Mouse (Mus musculus) Patski (cell line): Measurements from ENCODE around the gene Il6st. TPM values are rescaled to one million over a fixed set of nuclear protein-coding genes. Genes with fewer than 3 reads are reported as not detected.
A peak's percentile ranks its signal among the peaks of the same experiment; 100 is the strongest.

Experiments
- ATAC-seq: fragments of 100-300 bp; one replicate; pipeline ENCODE4 v1.8.0; 2021
- CTCF ChIA-PET: fragments of 350-600 bp; sonication (Branson Sonifier 250); formaldehyde crosslinking; loops from one replicate; lab custom pipeline; 2022; ENCODE audit warnings: inconsistent platforms; lab: Charles Lee
- POLR2A ChIA-PET: fragments of 350-600 bp; sonication (Branson Sonifier 250); formaldehyde crosslinking; loops from one replicate; lab custom pipeline; 2022; ENCODE audit warnings: antibody characterized with exemption, inconsistent platforms; lab: Charles Lee
- DNase-seq: peaks from one replicate; pipeline ENCODE4 v3.0.0-alpha.2; 2011; ENCODE audit warnings: low read depth, low spot score
- H3K27me3 ChIP-seq: fragments of 371-371 bp; one replicate; pipeline ENCODE4 v1.5.1; 2021
- CTCF ChIP-seq: fragments of 100-300 bp; IDR thresholded peaks from one replicate; pipeline ENCODE4 v1.5.1; 2021
- in situ Hi-C: fragments of 300-500 bp; cut with MboI; formaldehyde crosslinking; loops from 3 replicates; pipeline ENCODE4 v1.11.1; 2018; ENCODE audit warnings: low pct_unique_long_range_greater_than_20kb, mixed read lengths
- polyA plus RNA-seq: library from polyadenylated mRNA; unstranded; gene quantifications from one replicate; pipeline ENCODE4 v1.2.3, GENCODE M21; 2021

Gene Il6st
- polyA plus RNA-seq: 125 TPM

- no peaks in the 10 kb centered on the region for H3K27me3 ChIP-seq
- CTCF ChIA-PET: no interaction called here
- no peak for TF ChIP-seq CTCF
- in situ Hi-C loops: loop anchor here (5.0 kb wide), 1 partner anchor 147 kb away; no protein-coding TSS in a partner anchor
- peak; percentile 98 for ATAC-seq
- POLR2A ChIA-PET: interaction anchor here (0.5 to 1.4 kb wide), 4 partner anchors 17 to 126 kb away, joined by 3 to 5 read pairs (median 4); no protein-coding TSS in a partner anchor
- no peak for DNase-seq
These were observed at the start of gene Il6st for GRCm38 (mm10) chr13:112463868-112464625. TSS of gene Il6st (plus strand) at chr13:112464070.

- no peaks in the 10 kb centered on the region for H3K27me3 ChIP-seq
- ATAC-seq: no peak
- TF ChIP-seq CTCF: no peak
- DNase-seq: no peak
- in situ Hi-C loops: no loop called here
- CTCF ChIA-PET: interaction anchor here (1.1 kb wide), 1 partner anchor 23 kb away, joined by 4 read pairs; no protein-coding TSS in a partner anchor
- POLR2A ChIA-PET: no interaction called here
These were observed 48.0 kb upstream of the Il6st start for GRCm38 (mm10) chr13:112415896-112416295.

- no peak for ATAC-seq
- in situ Hi-C loops: no loop called here
- no peak for DNase-seq
- ChIA-PET CTCF (interaction anchor here (1.1 to 1.6 kb wide), 2 partner anchors 23 to 29 kb away, joined by 4 read pairs; no protein-coding TSS in a partner anchor), POLR2A (no interaction called here)
- H3K27me3 ChIP-seq: no peaks in the 10 kb centered on the region
- no peak for TF ChIP-seq CTCF
These were observed 47.3 kb upstream of the Il6st start for GRCm38 (mm10) chr13:112416410-112417162.

- in situ Hi-C loops: no loop called here
- TF ChIP-seq CTCF: no peak
- DNase-seq (no peak), ATAC-seq (no peak)
- POLR2A ChIA-PET: no interaction called here
- CTCF ChIA-PET: interaction anchor here (1.6 kb wide), 1 partner anchor 28 kb away, joined by 4 read pairs; no protein-coding TSS in a partner anchor
- H3K27me3 ChIP-seq: no peaks in the 10 kb centered on the region
These were observed 46.7 kb upstream of the Il6st start for GRCm38 (mm10) chr13:112417163-112417523.

- CTCF ChIA-PET: interaction anchor here (0.9 to 1.6 kb wide), 2 partner anchors 27 to 32 kb away, joined by 3 to 4 read pairs; no protein-coding TSS in a partner anchor
- in situ Hi-C loops: no loop called here
- no peak for TF ChIP-seq CTCF
These were observed 45.9 kb upstream of the Il6st start for GRCm38 (mm10) chr13:112417861-112418423.

GRCm38 (mm10) chr13:112418595-112418994 is 45.3 kb upstream of the Il6st start:
- no peaks in the 10 kb centered on the region for H3K27me3 ChIP-seq
- ChIA-PET POLR2A (no interaction called here), CTCF (interaction anchor here (1.6 kb wide), 1 partner anchor 27 kb away, joined by 4 read pairs; no protein-coding TSS in a partner anchor)
- no peak for TF ChIP-seq CTCF
- in situ Hi-C loops: no loop called here
- ATAC-seq: no peak
- DNase-seq: no peak

More at GRCm38 (mm10) chr13:112417861-112418423, 45.9 kb upstream of the Il6st start:
- POLR2A ChIA-PET: no interaction called here
- no peak for DNase-seq
- no peaks in the 10 kb centered on the region for H3K27me3 ChIP-seq
- ATAC-seq: no peak

GRCm38 (mm10) chr13:112424212-112424611 is 39.7 kb upstream of the Il6st start:
- CTCF ChIA-PET: interaction anchor here (1.2 kb wide), 1 partner anchor 122 kb away, joined by 3 read pairs; no protein-coding TSS in a partner anchor
- TF ChIP-seq CTCF: no peak
- ATAC-seq (no peak), DNase-seq (no peak)
- no peaks in the 10 kb centered on the region for H3K27me3 ChIP-seq
- POLR2A ChIA-PET: no interaction called here
- in situ Hi-C loops: no loop called here

- DNase-seq: no peak
- ChIA-PET POLR2A (interaction anchor here (0.6 kb wide), 1 partner anchor 98 kb away, joined by 5 read pairs; no protein-coding TSS in a partner anchor), CTCF (interaction anchor here (0.8 to 1.2 kb wide), 3 partner anchors 10 to 123 kb away, joined by 3 read pairs; no protein-coding TSS in a partner anchor)
- in situ Hi-C loops: no loop called here
- no peaks in the 10 kb centered on the region for H3K27me3 ChIP-seq
- ATAC-seq: no peak
- TF ChIP-seq CTCF: no peak
These were observed 39.2 kb upstream of the Il6st start for GRCm38 (mm10) chr13:112424635-112425034.

GRCm38 (mm10) chr13:112425181-112425654 is 38.7 kb upstream of the Il6st start:
- TF ChIP-seq CTCF: no peak
- in situ Hi-C loops: no loop called here
- ATAC-seq (peak; percentile 74), DNase-seq (peak; percentile 28)
- ChIA-PET CTCF (interaction anchor here (0.8 to 1.2 kb wide), 3 partner anchors 9 to 123 kb away, joined by 3 read pairs; no protein-coding TSS in a partner anchor), POLR2A (interaction anchor here (0.6 kb wide), 1 partner anchor 99 kb away, joined by 5 read pairs; no protein-coding TSS in a partner anchor)
- no peaks in the 10 kb centered on the region for H3K27me3 ChIP-seq
